Mouse (Mus musculus): ENCODE measurements around the gene Spg7. TPM values are rescaled to one million over a fixed set of nuclear protein-coding genes. Genes with fewer than 3 reads are reported as not detected.

Gene Spg7
- polyA plus RNA-seq, 1 experiment from 2014 or later = 22.7 TPM

- Histone ChIP-seq H3K9me3 (ENCODE audit: low read length) (no peaks in the 10 kb centered on the region), H3K4me1 (ENCODE audit: insufficient read depth, low read depth, low read length) (0 out of 2 replicates have a peak, but pooled peaks cover 2% of the 10 kb centered on the region), H3K36me3 (ENCODE audit: insufficient read depth, low read length) (no peaks in the 10 kb centered on the region), H3K4me3 (ENCODE audit: low read depth, low read length) (no peak overlapping the region), H3K27me3 (replicated peaks; ENCODE audit: insufficient read depth, low read length) (no peaks in the 10 kb centered on the region), H3K9ac (replicated peaks; ENCODE audit: low read depth) (no peak overlapping the region), H3K27ac (ENCODE audit: low read length) (no peak overlapping the region), H3K4me2 (replicated peaks; ENCODE audit: low read depth, low read length) (no peak overlapping the region)
- TF ChIP-seq EP300 (IDR thresholded peaks at IDR 0.05) (no peak), CTCF (IDR thresholded peaks at IDR 0.05) (peak; percentile 76)
- whole genome bisulfite sequencing = 46% methylated on average over 6 of the region's 6 CpGs
- ATAC-seq (peak; percentile 27), DNase-seq (ENCODE audit: low spot score) (peak; percentile 86)
Observed at GRCm38 (mm10) chr8:123145279-123145678, 82.5 kb downstream of the Spg7 start.

DNA sequence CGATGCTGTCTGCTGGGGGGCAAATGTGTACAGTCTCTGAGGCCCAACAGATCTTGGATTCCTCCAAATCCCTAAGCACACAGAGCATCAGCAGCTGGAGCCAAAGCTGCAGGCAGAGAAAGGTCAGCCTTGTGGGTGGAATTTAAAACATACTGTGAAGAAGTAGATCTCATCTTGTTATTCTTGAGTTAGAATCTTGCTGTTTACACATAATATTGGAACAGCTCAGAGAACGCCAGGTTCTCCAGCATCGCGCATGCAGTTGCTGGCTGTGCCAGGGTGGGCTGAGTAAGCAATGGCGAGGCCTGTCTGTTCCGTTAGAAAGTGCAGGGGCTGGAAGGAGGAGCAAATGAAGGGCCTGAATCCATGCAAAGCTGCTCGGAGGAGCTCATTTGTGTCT lies 83.6 kb downstream of the Spg7 start:
- Histone ChIP-seq H3K27me3 (replicated peaks; ENCODE audit: insufficient read depth, low read length) (no peaks in the 10 kb centered on the region), H3K9me3 (ENCODE audit: low read length) (no peaks in the 10 kb centered on the region), H3K4me2 (replicated peaks; ENCODE audit: low read depth, low read length) (no peak overlapping the region), H3K4me1 (ENCODE audit: insufficient read depth, low read depth, low read length) (0 out of 2 replicates have a peak, but pooled peaks cover 2% of the 10 kb centered on the region), H3K9ac (replicated peaks; ENCODE audit: low read depth) (no peak overlapping the region), H3K36me3 (ENCODE audit: insufficient read depth, low read length) (no peaks in the 10 kb centered on the region), H3K27ac (ENCODE audit: low read length) (peak overlapping the region; percentile 57), H3K4me3 (ENCODE audit: low read depth, low read length) (no peak overlapping the region)
- ATAC-seq = peak; percentile 16
- 54% methylated on average over 7 of the region's 7 CpGs for WGBS
- peak; percentile 68 for DNase-seq (ENCODE audit: low spot score)
- TF ChIP-seq CTCF (IDR thresholded peaks at IDR 0.05) (no peak; the same call in 1 of the 2 replicates), EP300 (IDR thresholded peaks at IDR 0.05) (peak; percentile 50; the same call in 1 of the 2 replicates)

Small RNA genes within 50 kb of the gene (microRNA-seq; reads per million reads assigned to microRNA genes)
- gene Mir7079 = not detected
- gene Mir7080 = not detected

Other genes with a start within 250 kb of the Spg7 start
- 0.10 TPM in 1 of 2 replicates, not detected in the other for gene Cdh15, start 215.0 kb upstream of the Spg7 start, polyA plus RNA-seq (2015; fragmentation: Nextera tagmentation; extraction: Ambion mirVana)
- 46.5 and 60.1 TPM in 2 replicates for gene Ankrd11, start 20.7 kb upstream of the Spg7 start, polyA plus RNA-seq (2015; fragmentation: Nextera tagmentation; extraction: Ambion mirVana)
- 1,019 and 1,086 TPM in 2 replicates for gene Rpl13, start 39.4 kb downstream of the Spg7 start, polyA plus RNA-seq (2015; fragmentation: Nextera tagmentation; extraction: Ambion mirVana)
- gene Cpne7, start 54.4 kb downstream of the Spg7 start, polyA plus RNA-seq (2015; fragmentation: Nextera tagmentation; extraction: Ambion mirVana) = 0.94 and 1.3 TPM in 2 replicates
- 18.3 TPM in 2 replicates for gene Sult5a1, start 95.4 kb downstream of the Spg7 start, polyA plus RNA-seq (2015; fragmentation: Nextera tagmentation; extraction: Ambion mirVana)
- gene Dpep1, start 123.3 kb downstream of the Spg7 start, polyA plus RNA-seq (2015; fragmentation: Nextera tagmentation; extraction: Ambion mirVana) = 98.1 and 104 TPM in 2 replicates
- 127 and 130 TPM in 2 replicates for gene Chmp1a, start 149.8 kb downstream of the Spg7 start, polyA plus RNA-seq (2015; fragmentation: Nextera tagmentation; extraction: Ambion mirVana)
- gene Spata33, start 149.9 kb downstream of the Spg7 start, polyA plus RNA-seq (2015; fragmentation: Nextera tagmentation; extraction: Ambion mirVana) = 3.2 and 4.8 TPM in 2 replicates
- 23.4 and 28.3 TPM in 2 replicates for gene Cdk10, start 161.9 kb downstream of the Spg7 start, polyA plus RNA-seq (2015; fragmentation: Nextera tagmentation; extraction: Ambion mirVana)
- 4.8 TPM in 2 replicates for gene Spata2l, start 173.3 kb downstream of the Spg7 start, polyA plus RNA-seq (2015; fragmentation: Nextera tagmentation; extraction: Ambion mirVana)
- gene Zfp276, start 191.3 kb downstream of the Spg7 start, polyA plus RNA-seq (2015; fragmentation: Nextera tagmentation; extraction: Ambion mirVana) = 14.4 and 14.6 TPM in 2 replicates
- 14.0 and 14.3 TPM in 2 replicates for gene Vps9d1, start 191.4 kb downstream of the Spg7 start, polyA plus RNA-seq (2015; fragmentation: Nextera tagmentation; extraction: Ambion mirVana)